Mouse (Mus musculus): ENCODE data around the gene Rpl23a.

Rpl23a gene

GRCm38 (mm10) chr11:78170306-78170705 is 13.1 kb downstream of the Rpl23a start:
- in situ Hi-C loops (cut with MboI, MseI), result no loop called here

GRCm38 (mm10) chr11:78168541-78169468 is 14.6 kb downstream of the Rpl23a start:
- in situ Hi-C loops (cut with MboI, MseI), result no loop called here

GRCm38 (mm10) chr11:78167257-78167959 is 16.0 kb downstream of the Rpl23a start:
- in situ Hi-C loops (cut with MboI, MseI), result no loop called here

GRCm38 (mm10) chr11:78166640-78167039 is 16.7 kb downstream of the Rpl23a start:
- in situ Hi-C loops (cut with MboI, MseI), result no loop called here

- in situ Hi-C loops (cut with MboI, MseI), result no loop called here
These were observed 17.2 kb downstream of the Rpl23a start for GRCm38 (mm10) chr11:78166161-78166560.

- in situ Hi-C loops (cut with MboI, MseI), result no loop called here
These were observed 17.6 kb downstream of the Rpl23a start for GRCm38 (mm10) chr11:78165761-78166109.

- in situ Hi-C loops (cut with MboI, MseI), result no loop called here
These were observed 18.2 kb downstream of the Rpl23a start, which contains the start of gene Traf4 for GRCm38 (mm10) chr11:78164924-78165760. TSS of gene Traf4 (minus strand) at chr11:78165589.

GRCm38 (mm10) chr11:78164604-78164923 is 18.8 kb downstream of the Rpl23a start:
- in situ Hi-C loops (cut with MboI, MseI), result no loop called here

- in situ Hi-C loops (cut with MboI, MseI), result no loop called here
These were observed 19.4 kb downstream of the Rpl23a start for GRCm38 (mm10) chr11:78163681-78164603.

- in situ Hi-C loops (cut with MboI, MseI), result no loop called here
These were observed 20.3 kb downstream of the Rpl23a start for GRCm38 (mm10) chr11:78163045-78163444.

- in situ Hi-C loops (cut with MboI, MseI), result no loop called here
These were observed 20.9 kb downstream of the Rpl23a start for GRCm38 (mm10) chr11:78162504-78162903.

GRCm38 (mm10) chr11:78161968-78162367 is 21.4 kb downstream of the Rpl23a start:
- in situ Hi-C loops (cut with MboI, MseI), result no loop called here

- in situ Hi-C loops (cut with MboI, MseI), result no loop called here
These were observed 22.2 kb downstream of the Rpl23a start for GRCm38 (mm10) chr11:78161169-78161568.

- in situ Hi-C loops (cut with MboI, MseI), result no loop called here
These were observed 22.7 kb downstream of the Rpl23a start for GRCm38 (mm10) chr11:78160675-78161074.

GRCm38 (mm10) chr11:78160171-78160570 is 23.2 kb downstream of the Rpl23a start:
- in situ Hi-C loops (cut with MboI, MseI), result no loop called here

- in situ Hi-C loops (cut with MboI, MseI), result no loop called here
These were observed 23.8 kb downstream of the Rpl23a start for GRCm38 (mm10) chr11:78159557-78159956.

- in situ Hi-C loops (cut with MboI, MseI), result no loop called here
These were observed 24.3 kb downstream of the Rpl23a start for GRCm38 (mm10) chr11:78159096-78159495.

GRCm38 (mm10) chr11:78156156-78156699 is 27.2 kb downstream of the Rpl23a start:
- in situ Hi-C loops (cut with MboI, MseI), result no loop called here

GRCm38 (mm10) chr11:78155674-78156073 is 27.7 kb downstream of the Rpl23a start:
- in situ Hi-C loops (cut with MboI, MseI), result no loop called here

- in situ Hi-C loops (cut with MboI, MseI), result no loop called here
These were observed 29.6 kb downstream of the Rpl23a start for GRCm38 (mm10) chr11:78153778-78154177.

Data from T-helper 2 cell (primary cell).